Mouse (Mus musculus) frontal cortex, adult 2 months (tissue): ENCODE measurements around the gene Dnmt3a. TPM values are rescaled to one million over a fixed set of nuclear protein-coding genes. Genes with fewer than 3 reads are reported as not detected.

Source experiments
- DNase-seq, 2 experiments: peaks; one replicate each; pipeline ENCODE4 v3.0.0; 2022; ENCODE audit warnings: low spot score in 1 of 2; ENCODE audit errors: extremely low spot score in 1 of 2
- polyA plus RNA-seq: library from polyadenylated mRNA; depleted of rRNA; stranded (reverse); fragments of >200 nt; gene quantifications from 2 replicates; pipeline ENCODE4 v1.2.3, GENCODE M21; 2012

Dnmt3a gene
- polyA plus RNA-seq, 1 experiment, result 44.7 TPM

DNA sequence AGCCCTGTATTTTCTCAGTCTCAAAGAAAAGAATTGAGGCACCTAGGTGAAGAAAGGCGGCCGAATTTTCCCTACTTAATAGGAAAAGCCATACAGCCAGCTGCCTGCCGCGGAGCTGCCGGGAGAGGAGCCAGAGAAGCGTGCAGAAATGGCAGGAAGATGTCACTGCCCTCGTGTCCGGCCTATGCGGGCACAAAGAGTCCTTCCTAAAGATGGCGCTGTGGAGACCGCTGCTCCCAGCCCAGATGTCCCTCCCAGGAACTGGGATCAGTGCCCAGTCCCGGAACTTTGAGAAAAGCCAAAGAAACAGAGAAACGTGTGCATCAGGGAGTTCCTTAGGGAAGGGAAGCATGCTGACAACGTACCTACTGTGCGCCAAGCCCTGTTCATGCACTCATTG, 65.8 kb downstream of the Dnmt3a start:
- DNase-seq, result peak; percentile 67 to 85

DNA sequence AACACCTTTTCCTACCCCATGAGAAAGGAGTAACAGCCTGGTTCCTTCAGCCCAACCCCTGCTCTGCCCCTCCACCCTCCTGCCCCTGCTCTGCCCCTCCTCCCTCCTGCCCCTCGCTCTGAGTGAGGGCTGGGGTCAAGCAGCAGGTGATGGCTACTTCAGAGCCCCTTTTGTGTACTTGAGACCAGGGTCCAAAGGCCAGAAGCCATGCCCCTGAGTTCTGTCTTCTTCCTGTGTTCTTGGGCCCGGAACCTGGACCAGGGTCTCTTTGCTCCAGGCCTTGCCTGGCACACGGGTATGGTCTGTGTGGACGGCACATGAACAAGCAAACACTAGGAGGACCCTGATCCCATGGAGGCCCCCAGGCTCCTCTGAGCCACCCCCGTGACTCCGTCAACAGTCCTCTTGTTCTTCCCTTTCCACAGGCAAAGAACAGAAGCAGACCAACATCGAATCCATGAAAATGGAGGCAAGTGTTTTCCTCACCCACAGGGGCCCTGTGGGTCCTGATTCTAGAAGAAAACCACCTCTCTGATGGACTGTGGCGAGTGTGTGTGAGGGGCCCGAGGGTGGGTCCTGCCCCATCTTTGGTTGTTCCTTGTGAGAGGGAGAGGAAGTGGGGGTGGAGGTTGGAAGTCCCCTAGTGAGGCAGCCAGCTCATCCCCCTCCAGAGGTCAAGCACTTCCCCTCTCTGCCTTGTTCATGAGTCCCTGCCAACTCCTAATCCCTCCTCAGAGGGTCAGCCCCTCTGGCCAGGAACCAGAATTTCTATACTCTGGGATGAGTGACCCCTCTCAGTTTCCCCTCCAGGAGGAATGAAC, 66.8 kb downstream of the Dnmt3a start:
- no peak for DNase-seq

DNA sequence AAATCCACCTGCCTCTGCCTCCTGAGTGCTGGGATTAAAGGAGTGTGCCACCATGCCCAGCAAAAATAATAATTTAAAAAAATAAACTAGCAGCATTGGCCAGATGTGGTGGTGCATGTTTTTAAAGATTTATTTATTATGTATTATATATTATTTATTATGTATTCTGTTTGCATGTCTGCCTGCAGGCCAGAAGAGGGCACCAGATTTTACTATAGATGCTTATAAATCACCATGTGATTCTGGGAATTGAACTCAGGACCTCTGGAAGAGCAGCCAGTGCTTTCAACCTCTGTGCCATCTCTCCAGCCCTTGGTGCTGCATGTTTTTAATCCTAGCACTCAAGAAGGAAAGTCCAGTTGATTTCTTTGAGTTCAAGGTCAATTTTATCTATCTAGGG, 69.7 kb downstream of the Dnmt3a start:
- no peak for DNase-seq

DNA sequence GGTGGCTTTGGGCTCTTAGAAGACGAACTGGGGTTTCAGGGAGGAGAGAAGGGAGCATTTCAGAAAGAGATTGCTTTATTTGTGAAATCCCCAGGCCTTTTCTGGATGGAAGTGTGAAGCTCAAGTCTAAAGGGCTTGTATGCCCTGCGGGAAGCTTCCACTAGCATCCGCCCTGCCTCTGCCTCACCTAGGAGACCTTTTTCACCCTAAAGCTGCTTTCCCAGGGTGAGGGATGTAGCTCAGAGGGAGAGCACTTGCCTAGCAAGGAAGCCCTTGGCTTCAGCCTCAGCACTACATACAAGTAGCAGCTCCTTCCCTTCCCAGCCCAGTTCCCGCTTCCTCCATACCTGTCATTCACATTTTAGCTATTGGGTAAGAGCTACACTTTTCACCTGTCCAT, 71.6 kb downstream of the Dnmt3a start:
- no peak for DNase-seq

- no peak for DNase-seq
Measured at GRCm38 (mm10) chr12:3881474-3881873, 75.7 kb downstream of the Dnmt3a start.

GRCm38 (mm10) chr12:3884892-3885493, 79.2 kb downstream of the Dnmt3a start:
- DNase-seq, result no peak

DNA sequence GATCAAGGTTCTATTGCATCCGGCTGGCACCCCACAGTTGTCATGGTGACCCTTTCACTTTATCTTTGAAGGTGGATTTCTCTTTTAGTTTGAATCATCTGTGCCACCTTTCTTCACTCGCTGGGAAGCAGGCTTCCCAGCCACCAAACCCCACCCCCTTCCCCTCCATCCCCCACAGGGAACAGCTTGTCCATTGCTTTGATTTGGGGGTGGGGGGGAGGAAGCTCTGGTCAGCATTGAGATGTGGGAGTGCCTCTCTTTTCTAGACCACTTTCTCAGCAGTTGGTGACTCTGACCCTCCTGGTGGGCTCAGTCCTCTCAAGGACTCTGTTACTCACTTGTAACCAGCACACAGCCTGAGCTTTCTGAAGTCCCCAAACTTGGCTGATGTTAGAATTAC, 80.8 kb downstream of the Dnmt3a start:
- no peak for DNase-seq

- peak; percentile 78 to 85 for DNase-seq
Measured at GRCm38 (mm10) chr12:3887515-3888325, 81.9 kb downstream of the Dnmt3a start.

- DNase-seq, result no peak
Measured at GRCm38 (mm10) chr12:3889875-3890635, 84.2 kb downstream of the Dnmt3a start.

GRCm38 (mm10) chr12:3890753-3891751, 85.2 kb downstream of the Dnmt3a start:
- DNase-seq, result no peak

DNA sequence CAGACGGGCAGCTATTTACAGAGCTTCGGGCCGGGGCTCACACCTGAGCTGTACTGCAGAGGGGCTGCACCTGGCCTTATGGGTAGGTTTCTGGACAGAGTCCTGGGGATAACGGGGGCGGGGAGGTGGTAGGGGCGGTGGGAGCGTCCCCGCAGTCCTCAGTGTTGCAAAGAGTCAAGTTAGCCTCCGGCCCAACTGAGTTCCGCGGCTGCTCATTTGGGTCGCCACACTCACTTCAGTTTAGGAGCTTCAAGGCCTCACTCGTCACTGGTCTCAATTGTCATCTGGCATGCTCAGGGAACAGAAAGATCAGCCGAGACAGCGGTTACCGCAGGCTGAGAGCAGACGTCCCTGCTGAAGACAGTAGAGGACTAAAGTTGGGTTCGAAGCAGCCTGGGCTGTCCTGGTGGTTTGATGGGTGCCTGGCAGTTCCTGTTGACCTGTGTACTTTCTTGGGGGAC, 86.0 kb downstream of the Dnmt3a start:
- DNase-seq, result no peak

GRCm38 (mm10) chr12:3892240-3893059, 86.6 kb downstream of the Dnmt3a start:
- DNase-seq, result peak in 1 of 2 experiments; percentile 64

DNA sequence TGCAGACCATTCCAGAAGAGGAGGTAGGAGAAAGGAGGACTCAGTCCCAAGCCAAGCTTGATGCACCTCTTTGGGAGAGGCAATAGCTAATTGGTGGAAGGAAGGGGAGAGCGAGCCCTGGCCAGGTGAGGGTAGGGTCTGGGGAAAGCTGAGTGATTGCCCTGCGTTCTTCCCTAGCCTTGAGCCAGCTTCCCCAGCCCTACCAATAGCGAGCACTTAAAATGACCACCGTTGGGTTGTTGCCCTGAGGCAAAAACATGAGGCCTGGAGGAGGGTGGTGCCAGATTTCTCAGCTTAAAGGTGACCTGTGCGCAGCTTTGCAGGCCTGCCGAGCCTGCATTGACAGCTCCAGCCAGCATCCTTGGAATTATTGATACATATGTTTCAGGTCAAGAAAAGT, 87.5 kb downstream of the Dnmt3a start:
- DNase-seq, result no peak

DNA sequence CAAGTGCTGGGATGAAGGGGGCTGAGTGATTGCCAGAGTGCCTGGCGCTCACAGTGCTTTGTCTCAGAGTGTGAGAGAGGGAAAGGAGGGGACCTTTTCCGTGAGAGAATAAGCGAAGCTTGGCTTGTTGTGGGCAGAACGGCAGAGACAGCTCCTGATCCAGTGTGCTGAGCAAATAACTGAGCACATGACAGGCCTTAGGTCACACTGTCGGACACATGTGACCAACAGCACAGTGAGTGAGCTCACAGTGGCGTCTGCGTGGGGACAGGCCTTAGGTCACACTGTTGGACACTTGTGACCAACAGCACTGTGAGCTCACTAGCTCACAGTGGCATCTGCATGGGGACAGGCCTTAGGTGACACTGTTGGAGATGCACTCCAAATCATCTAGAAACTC, 88.7 kb downstream of the Dnmt3a start:
- DNase-seq, result no peak

DNA sequence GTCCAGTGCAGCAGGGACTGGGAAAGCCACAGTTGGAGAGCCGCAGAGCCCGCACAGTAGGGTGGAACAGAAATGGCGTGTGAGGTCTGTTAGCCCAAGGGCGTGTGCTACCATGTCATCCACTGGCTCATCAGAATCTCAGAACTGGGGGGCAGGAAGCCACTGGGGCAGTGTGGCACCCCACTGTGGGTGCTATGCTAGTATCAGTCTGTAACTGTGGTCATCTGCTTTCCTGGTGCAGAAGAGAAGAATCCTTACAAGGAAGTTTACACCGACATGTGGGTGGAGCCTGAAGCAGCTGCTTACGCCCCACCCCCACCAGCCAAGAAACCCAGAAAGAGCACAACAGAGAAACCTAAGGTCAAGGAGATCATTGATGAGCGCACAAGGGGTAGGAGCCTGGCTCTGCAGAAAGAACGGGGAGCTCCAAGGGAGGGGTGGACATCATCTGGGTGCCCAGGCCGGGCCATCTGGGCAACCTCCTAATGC, 91.3 kb downstream of the Dnmt3a start:
- no peak for DNase-seq

DNA sequence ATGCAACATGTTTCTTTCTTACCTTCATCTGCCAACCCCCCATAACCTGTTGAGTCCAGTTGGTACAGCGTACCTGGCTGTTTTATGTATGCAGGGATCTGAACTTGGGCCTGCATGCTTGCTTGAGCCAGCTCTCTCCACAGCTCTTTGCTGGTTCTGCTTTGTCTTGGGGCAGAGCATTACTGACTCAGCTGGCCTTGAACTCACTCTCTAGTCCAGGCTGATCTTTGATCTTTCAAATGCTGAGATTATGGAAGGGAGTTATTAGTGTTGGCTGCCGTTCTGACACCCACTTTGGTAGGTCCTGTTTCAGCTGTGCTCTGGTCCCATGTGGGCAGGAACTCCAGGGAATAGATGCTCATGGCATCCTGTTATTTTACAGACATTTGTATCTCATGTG, 93.0 kb downstream of the Dnmt3a start:
- no peak for DNase-seq

- DNase-seq, result no peak
Measured at GRCm38 (mm10) chr12:3905436-3905835, 99.6 kb downstream of the Dnmt3a start.

GRCm38 (mm10) chr12:3906308-3906707, 100.5 kb downstream of the Dnmt3a start:
- no peak for DNase-seq
